Mouse (Mus musculus) 3134 (cell line): Measurements from ENCODE around the gene Ptprg.
"Not testable (repeated sequence)": the region's sequence is repeated elsewhere in the genome, so short reads cannot be mapped to it uniquely, and the experiment has no call there.

Source experiments
- DNase-seq: peaks from one replicate; pipeline ENCODE4 v3.0.0-alpha.2; 2011; ENCODE audit warnings: low spot score; ENCODE audit not compliant: insufficient read length; ENCODE audit errors: extremely low read depth

Ptprg gene

GRCm38 (mm10) chr14:12284141-12284912, 731.0 kb downstream of the Ptprg start, which contains the start of gene 3830406C13Rik:
TSS of gene 3830406C13Rik (plus strand) at chr14:12284173.
- peak; percentile 82 for DNase-seq

GRCm38 (mm10) chr14:12289747-12290146, 736.4 kb downstream of the Ptprg start:
- not testable (repeated sequence) for DNase-seq
